Mouse (Mus musculus) midbrain, embryonic 11.5 days (tissue): ENCODE measurements around the gene Frmpd1. TPM values are rescaled to one million over a fixed set of nuclear protein-coding genes. Genes with fewer than 3 reads are reported as not detected.

ENCODE experiments used
- ATAC-seq: fragments of 200-750 bp; cut with Nextera tagmentation; 2 replicates; pipeline ENCODE4 v1.8.0; 2017; ENCODE audit warnings: moderate TSS enrichment, moderate library complexity; ENCODE audit not compliant: low FRiP score
- DNase-seq: peaks from one replicate; pipeline ENCODE4 v3.0.0; 2015; ENCODE audit warnings: low spot score; ENCODE audit errors: missing footprints
- H3K27ac ChIP-seq: fragments of 300-500 bp; sonication (generic); 2 replicates; pipeline ENCODE4 v1.5.1; 2014; ENCODE audit warnings: low read depth, low read length
- H3K27me3 ChIP-seq: fragments of 300-500 bp; sonication (generic); 2 replicates; pipeline ENCODE4 v1.6.1; 2014; ENCODE audit warnings: mild to moderate bottlenecking, low read length, moderate library complexity, mixed read lengths; ENCODE audit not compliant: control insufficient read depth, insufficient read depth
- H3K36me3 ChIP-seq: fragments of 300-500 bp; sonication (generic); 2 replicates; pipeline ENCODE4 v1.6.1; 2014; ENCODE audit warnings: mild to moderate bottlenecking, low read length, moderate library complexity, mixed read lengths; ENCODE audit not compliant: control insufficient read depth, insufficient read depth
- H3K4me1 ChIP-seq: fragments of 300-500 bp; sonication (generic); 2 replicates; pipeline ENCODE4 v1.6.1; 2014; ENCODE audit warnings: low read length; ENCODE audit not compliant: control insufficient read depth, insufficient read depth
- H3K4me2 ChIP-seq: fragments of 300-500 bp; sonication (generic); 2 replicates; pipeline ENCODE4 v1.6.1; 2014; ENCODE audit warnings: mild to moderate bottlenecking, moderate library complexity
- H3K4me3 ChIP-seq: fragments of 300-500 bp; sonication (generic); 2 replicates; pipeline ENCODE4 v1.5.1; 2014; ENCODE audit warnings: low read depth, low read length
- H3K9ac ChIP-seq: fragments of 300-500 bp; sonication (generic); 2 replicates; pipeline ENCODE4 v1.6.1; 2014; ENCODE audit warnings: low read length
- H3K9me3 ChIP-seq: fragments of 300-500 bp; sonication (generic); 2 replicates; pipeline ENCODE4 v1.6.1; 2016; ENCODE audit warnings: low read length; ENCODE audit not compliant: control insufficient read depth
- WGBS: fragments of 180-500 bp; shearing (Covaris S2); extraction: QIAGEN DNeasy Blood & Tissue Kit; methylation state at CpG from one replicate; pipeline ENCODE4 v1.1.7; 2014; 5-methylcytosine and 5-hydroxymethylcytosine counted together
- polyA plus RNA-seq: library from polyadenylated mRNA; unstranded; fragments of >200 nt; fragmentation: Nextera tagmentation; extraction: Ambion mirVana; gene quantifications from 2 replicates; pipeline ENCODE4 v1.2.1, GENCODE M21; 2014

Gene Frmpd1
- polyA plus RNA-seq: 1.0 and 1.3 TPM in 2 replicates

GRCm38 (mm10) chr4:45184521-45185330, at the start of gene Frmpd1:
Frmpd1 (plus strand) TSS chr4:45184875.
- H3K27ac ChIP-seq: no peak within 1 kb of the TSS; the same call in 1 of the 2 replicates
- peaks cover 14% of the 10 kb centered on the region for H3K27me3 ChIP-seq

GRCm38 (mm10) chr4:45137636-45138035, 47.0 kb upstream of the Frmpd1 start:
- Histone ChIP-seq H3K4me1 (no peaks in the 10 kb centered on the region; the same call in 1 of the 2 replicates), H3K27me3 (no peaks in the 10 kb centered on the region), H3K27ac (no peak overlapping the region), H3K9me3 (no peaks in the 10 kb centered on the region), H3K36me3 (no peaks in the 10 kb centered on the region), H3K4me2 (no peak overlapping the region), H3K9ac (no peak overlapping the region), H3K4me3 (no peak overlapping the region)
- 73% methylated on average over 4 of the region's 4 CpGs for WGBS
- DNase-seq: no peak
- no peak for ATAC-seq

More at GRCm38 (mm10) chr4:45184521-45185330, at the start of gene Frmpd1:
- DNase-seq: peak; percentile 94
- Histone ChIP-seq H3K4me3 (peak within 1 kb of the TSS; percentile 62), H3K36me3 (no peaks in the 10 kb centered on the region), H3K9me3 (no peaks in the 10 kb centered on the region), H3K4me2 (peak within 1 kb of the TSS; percentile 99), H3K9ac (peak within 1 kb of the TSS; percentile 78), H3K4me1 (peaks cover 7% of the 10 kb centered on the region)
- under 1% methylated on average over 70 of the region's 85 CpGs for WGBS
- peak; percentile 92 for ATAC-seq

- WGBS: 86% methylated on average over 5 of the region's 5 CpGs
- H3K9me3 ChIP-seq: no peaks in the 10 kb centered on the region
- ATAC-seq (no peak), DNase-seq (no peak)
- no peaks in the 10 kb centered on the region; the same call in 1 of the 2 replicates for H3K4me1 ChIP-seq
- H3K27me3 ChIP-seq: no peaks in the 10 kb centered on the region
- H3K4me3 ChIP-seq: no peak overlapping the region
- no peak overlapping the region for H3K9ac ChIP-seq
- no peaks in the 10 kb centered on the region for H3K36me3 ChIP-seq
- no peak overlapping the region for H3K4me2 ChIP-seq
- H3K27ac ChIP-seq: no peak overlapping the region
Observed at GRCm38 (mm10) chr4:45141835-45142234, 42.8 kb upstream of the Frmpd1 start.

- Histone ChIP-seq H3K4me3 (no peak overlapping the region), H3K9ac (no peak overlapping the region), H3K4me1 (no peaks in the 10 kb centered on the region; the same call in 1 of the 2 replicates), H3K27me3 (no peaks in the 10 kb centered on the region), H3K36me3 (no peaks in the 10 kb centered on the region), H3K9me3 (no peaks in the 10 kb centered on the region), H3K27ac (no peak overlapping the region), H3K4me2 (no peak overlapping the region)
- 38% methylated on average over 11 of the region's 11 CpGs for WGBS
- no peak for ATAC-seq
- peak; percentile 83 for DNase-seq
Observed at GRCm38 (mm10) chr4:45142411-45142810, 42.3 kb upstream of the Frmpd1 start.

GRCm38 (mm10) chr4:45143005-45143404, 41.7 kb upstream of the Frmpd1 start:
- WGBS: 71% methylated on average over 8 of the region's 8 CpGs
- Histone ChIP-seq H3K4me1 (no peaks in the 10 kb centered on the region; the same call in 1 of the 2 replicates), H3K36me3 (no peaks in the 10 kb centered on the region), H3K4me2 (no peak overlapping the region), H3K9ac (no peak overlapping the region), H3K4me3 (no peak overlapping the region), H3K9me3 (no peaks in the 10 kb centered on the region), H3K27me3 (no peaks in the 10 kb centered on the region), H3K27ac (no peak overlapping the region)
- ATAC-seq (no peak), DNase-seq (no peak)

GRCm38 (mm10) chr4:45156433-45156832, 28.2 kb upstream of the Frmpd1 start:
- no peaks in the 10 kb centered on the region for H3K27me3 ChIP-seq
- WGBS: 82% methylated on average over 3 of the region's 3 CpGs
- no peaks in the 10 kb centered on the region for H3K4me1 ChIP-seq
- no peaks in the 10 kb centered on the region for H3K36me3 ChIP-seq
- no peak overlapping the region for H3K27ac ChIP-seq
- ATAC-seq (no peak), DNase-seq (no peak)
- H3K4me2 ChIP-seq: no peak overlapping the region
- H3K9ac ChIP-seq: no peak overlapping the region
- H3K9me3 ChIP-seq: no peaks in the 10 kb centered on the region
- H3K4me3 ChIP-seq: no peak overlapping the region

GRCm38 (mm10) chr4:45158608-45159007, 26.1 kb upstream of the Frmpd1 start:
- no peaks in the 10 kb centered on the region for H3K9me3 ChIP-seq
- H3K27ac ChIP-seq: no peak overlapping the region
- no peak overlapping the region for H3K4me2 ChIP-seq
- no peak overlapping the region for H3K4me3 ChIP-seq
- no peaks in the 10 kb centered on the region for H3K36me3 ChIP-seq
- H3K27me3 ChIP-seq: no peaks in the 10 kb centered on the region
- WGBS: 76% methylated on average over 9 of the region's 9 CpGs
- no peak for DNase-seq
- H3K4me1 ChIP-seq: no peaks in the 10 kb centered on the region
- no peak for ATAC-seq
- no peak overlapping the region for H3K9ac ChIP-seq

GRCm38 (mm10) chr4:45160773-45161172, 23.9 kb upstream of the Frmpd1 start:
- Histone ChIP-seq H3K27ac (no peak overlapping the region), H3K36me3 (no peaks in the 10 kb centered on the region)
- 80% methylated on average over 6 of the region's 6 CpGs for WGBS

GRCm38 (mm10) chr4:45163711-45164110, 21.0 kb upstream of the Frmpd1 start:
- WGBS: 29% methylated on average over 1 of the region's 1 CpGs
- H3K4me1 ChIP-seq: no peaks in the 10 kb centered on the region
- DNase-seq: no peak

More at GRCm38 (mm10) chr4:45160773-45161172, 23.9 kb upstream of the Frmpd1 start:
- Histone ChIP-seq H3K9me3 (no peaks in the 10 kb centered on the region), H3K9ac (no peak overlapping the region), H3K4me2 (no peak overlapping the region), H3K4me1 (no peaks in the 10 kb centered on the region), H3K27me3 (no peaks in the 10 kb centered on the region), H3K4me3 (no peak overlapping the region)
- DNase-seq (no peak), ATAC-seq (no peak)

More at GRCm38 (mm10) chr4:45163711-45164110, 21.0 kb upstream of the Frmpd1 start:
- Histone ChIP-seq H3K9ac (no peak overlapping the region), H3K4me2 (no peak overlapping the region), H3K36me3 (no peaks in the 10 kb centered on the region), H3K27ac (no peak overlapping the region), H3K9me3 (no peaks in the 10 kb centered on the region), H3K27me3 (no peaks in the 10 kb centered on the region), H3K4me3 (no peak overlapping the region)
- ATAC-seq: no peak
